Mouse (Mus musculus) bone marrow macrophage, adult 2 months (primary cell): ENCODE data around the gene Abhd14a.

Experiments used
- CTCF ChIP-seq: IDR thresholded peaks from 2 replicates; pipeline ENCODE4 v1.5.1; 2012; ENCODE audit warnings: low read depth, mild to moderate bottlenecking, low read length, moderate library complexity
- POLR2A ChIP-seq: IDR thresholded peaks from 2 replicates; pipeline ENCODE4 v1.6.1; 2012; ENCODE audit warnings: mild to moderate bottlenecking, low read depth, low read length, borderline replicate concordance

- no peak for TF ChIP-seq CTCF
- no peak for TF ChIP-seq POLR2A
Observed at GRCm38 (mm10) chr9:106473081-106473752, 25.7 kb upstream of the Abhd14a start.
